Mouse (Mus musculus) kidney, postnatal 4 days (tissue): ENCODE results near the gene Tvp23b.

Source experiments
- DNase-seq, 2 experiments: peaks; one replicate each; pipeline ENCODE4 v3.0.0; 2021; ENCODE audit warnings: mixed read lengths in 2 of 2

Gene Tvp23b

DNA sequence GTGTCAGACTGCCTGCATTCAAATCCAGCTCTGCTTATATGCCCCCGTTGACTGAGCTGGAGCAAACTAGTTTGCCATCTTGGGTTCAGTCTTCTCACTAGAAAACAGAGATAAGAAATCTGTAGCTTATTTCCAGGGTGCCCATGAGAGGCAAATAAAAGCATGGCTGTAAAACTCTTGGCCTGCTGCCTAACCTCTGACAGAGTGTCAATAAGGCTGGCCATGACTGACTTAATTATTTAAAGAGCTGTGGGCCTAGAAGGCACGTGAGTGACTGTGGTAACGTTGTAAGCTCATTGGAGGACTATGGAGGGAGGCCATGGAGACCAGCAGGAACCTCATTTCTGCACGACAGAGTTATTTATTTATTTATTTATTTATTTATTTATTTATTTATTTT is 66.3 kb downstream of the Tvp23b start:
- peak in 1 of 2 experiments; percentile 31 for DNase-seq

DNA sequence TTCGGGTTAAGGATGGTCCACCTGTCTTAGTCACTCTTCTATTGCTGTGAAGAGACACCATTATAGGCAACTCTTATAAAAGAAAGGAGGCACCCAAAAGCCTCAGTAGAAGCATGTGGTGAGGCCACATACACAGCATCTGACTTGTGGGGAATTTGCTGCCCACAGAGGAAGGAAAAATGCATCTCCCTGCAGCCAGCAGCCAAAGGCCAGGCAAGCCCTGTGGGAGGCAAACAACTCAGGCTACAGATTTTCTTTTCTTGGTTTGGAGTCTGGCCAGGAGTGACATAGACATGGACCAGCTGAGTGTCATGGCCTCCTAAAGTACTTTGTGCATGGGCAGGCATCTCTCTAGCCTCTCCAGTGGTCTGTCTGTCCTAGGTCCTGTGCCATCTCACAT is 70.3 kb downstream of the Tvp23b start:
- DNase-seq: peak; percentile 44 to 52

DNA sequence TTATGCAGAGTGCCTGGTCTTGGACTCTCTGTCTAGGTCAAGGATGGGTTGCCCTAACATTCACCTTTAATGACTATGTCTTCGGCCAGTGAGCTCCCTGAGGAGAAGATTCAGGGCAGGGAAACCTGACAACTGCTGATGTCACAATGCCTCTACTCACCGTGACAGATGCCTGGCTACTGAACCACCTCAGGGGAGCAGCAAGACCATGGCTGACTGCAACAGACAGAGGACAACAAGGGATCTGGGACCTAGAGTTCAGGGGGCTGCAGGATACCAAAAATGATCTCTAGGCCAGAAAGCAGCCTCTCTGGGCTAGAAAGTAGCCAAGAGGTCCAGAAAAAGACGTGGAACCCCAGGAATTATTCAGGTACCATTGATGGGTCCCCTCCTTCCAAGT is 71.8 kb downstream of the Tvp23b start, which contains the start of gene Cdrt4:
Gene Cdrt4 (plus strand): TSS at position 182 of the 400 bp plus-strand sequence.
- DNase-seq: no peak

DNA sequence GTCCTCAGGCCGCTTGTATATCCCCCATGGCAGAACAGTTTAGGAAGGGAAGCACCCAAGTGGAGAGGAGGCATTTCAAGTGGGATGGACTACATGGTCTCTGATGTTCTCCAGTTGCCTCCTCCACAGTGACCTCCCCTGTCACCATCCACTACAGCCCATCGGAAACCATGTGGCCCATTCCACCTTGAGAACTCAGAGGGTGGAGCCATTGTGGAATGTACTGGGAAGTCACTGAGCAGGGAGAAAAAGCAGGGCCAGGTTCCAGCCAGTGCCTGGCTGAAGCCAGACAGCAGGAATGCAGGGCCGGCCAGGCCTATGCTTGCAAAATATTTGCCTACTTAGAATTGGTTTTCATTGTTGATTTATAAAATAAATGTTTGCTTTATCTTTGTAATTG is 75.5 kb downstream of the Tvp23b start:
- DNase-seq: no peak

DNA sequence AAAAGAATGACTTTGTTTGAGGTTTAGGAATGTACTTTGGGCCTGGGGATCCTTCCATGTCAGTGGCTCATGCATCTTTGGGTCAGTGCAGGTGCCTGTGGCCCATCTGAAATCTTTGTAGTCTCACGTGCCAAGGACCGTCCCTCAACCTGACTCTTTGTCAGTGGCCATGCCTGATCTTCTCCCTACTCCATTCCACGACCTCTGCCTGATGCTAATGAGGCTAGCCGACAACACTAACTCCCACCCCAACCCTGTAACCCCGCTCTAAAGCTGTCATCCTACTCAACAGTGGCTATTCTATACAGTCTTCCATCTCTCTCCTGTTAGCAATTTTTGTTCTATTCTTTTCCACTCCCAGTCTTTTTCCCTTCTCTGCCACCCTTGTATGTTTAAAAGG is 75.9 kb downstream of the Tvp23b start:
- DNase-seq: no peak

DNA sequence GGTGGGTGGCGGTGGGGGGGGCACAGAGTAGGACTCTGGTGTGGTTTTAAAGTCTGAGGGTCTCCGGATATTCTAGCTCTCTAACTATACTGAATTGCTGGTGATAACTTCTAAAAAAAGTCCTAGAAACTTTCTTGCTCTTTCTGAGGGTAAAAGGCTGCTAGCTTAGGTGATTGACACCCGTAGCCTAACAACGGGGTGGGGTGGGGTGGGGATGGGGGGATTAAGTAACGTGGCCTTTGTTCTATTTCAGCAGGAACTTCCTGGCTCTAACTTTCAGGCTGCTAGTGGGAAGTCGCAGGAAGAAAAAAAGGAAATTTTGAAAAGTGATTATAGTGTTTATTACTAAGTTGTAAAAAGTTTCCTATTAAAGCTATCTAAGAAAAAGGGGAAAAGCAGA is 76.5 kb downstream of the Tvp23b start:
- no peak for DNase-seq

DNA sequence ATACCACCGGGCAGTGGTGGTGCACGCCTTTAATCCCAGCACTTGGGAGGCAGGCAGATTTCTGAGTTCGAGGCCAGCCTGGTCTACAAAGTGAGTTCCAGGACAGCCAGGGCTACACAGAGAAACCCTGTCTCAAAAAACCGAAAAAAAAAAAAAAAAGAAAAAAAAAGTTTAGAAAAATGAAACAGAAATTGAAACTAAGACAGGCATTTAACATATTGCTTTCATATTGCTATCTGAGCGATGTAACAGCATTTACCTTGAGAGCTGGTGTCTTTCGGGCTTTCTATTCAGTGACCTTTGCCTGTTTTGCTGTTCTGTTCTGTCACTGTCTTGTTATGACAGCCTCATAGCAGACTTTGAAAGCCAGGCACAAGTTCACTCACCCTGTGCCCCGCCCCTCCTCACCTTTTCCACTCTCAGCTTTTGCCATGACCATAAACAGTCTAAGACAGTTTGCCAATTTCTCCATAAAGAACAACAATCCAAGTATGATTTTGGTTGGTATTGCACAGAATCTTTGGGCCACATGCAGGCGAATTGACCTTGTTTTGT is 78.4 kb downstream of the Tvp23b start:
- no peak for DNase-seq

DNA sequence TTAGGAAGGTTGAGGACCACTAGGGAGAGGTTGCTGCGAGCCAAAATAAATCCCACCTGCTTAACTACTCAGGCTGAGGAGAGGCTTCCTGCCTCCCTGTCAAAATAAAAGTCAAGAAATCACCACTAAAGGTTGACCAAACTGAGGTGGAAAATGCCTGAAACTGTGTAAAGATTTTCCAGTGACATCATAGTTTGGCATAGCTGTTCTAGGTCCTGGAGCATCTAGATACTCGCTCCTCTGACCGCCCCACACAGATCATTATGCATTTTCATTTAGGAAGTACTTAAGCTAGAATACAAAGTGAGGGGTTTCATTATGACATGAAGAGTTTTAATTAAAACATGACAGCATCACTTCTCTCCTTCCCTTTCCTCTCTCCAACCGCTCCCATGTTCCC is 84.0 kb downstream of the Tvp23b start:
- DNase-seq: no peak

DNA sequence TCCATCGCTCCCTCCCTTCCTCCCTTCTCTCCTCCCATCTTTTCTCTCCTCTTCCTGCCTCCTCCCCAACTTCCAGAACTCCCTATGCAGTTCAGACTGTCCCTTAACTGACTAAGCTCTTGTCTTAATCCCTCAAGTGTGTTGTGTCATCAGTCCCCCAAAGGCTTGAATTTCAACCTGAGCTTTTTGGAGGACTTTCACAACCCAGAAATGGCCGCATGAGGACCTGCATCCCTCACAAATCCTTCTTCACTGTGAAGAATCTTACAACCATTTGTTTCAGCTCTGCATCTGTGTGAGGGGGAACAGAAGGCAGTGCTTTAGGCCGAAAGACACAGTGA is 87.1 kb downstream of the Tvp23b start:
- no peak for DNase-seq
